Mouse (Mus musculus): Measurements from ENCODE around the gene Kifc5b. TPM values are rescaled to one million over a fixed set of nuclear protein-coding genes. Genes with fewer than 3 reads are reported as not detected.

Kifc5b gene
- polyA plus RNA-seq, 2 experiments, result 4.9 to 23.7 TPM

DNA sequence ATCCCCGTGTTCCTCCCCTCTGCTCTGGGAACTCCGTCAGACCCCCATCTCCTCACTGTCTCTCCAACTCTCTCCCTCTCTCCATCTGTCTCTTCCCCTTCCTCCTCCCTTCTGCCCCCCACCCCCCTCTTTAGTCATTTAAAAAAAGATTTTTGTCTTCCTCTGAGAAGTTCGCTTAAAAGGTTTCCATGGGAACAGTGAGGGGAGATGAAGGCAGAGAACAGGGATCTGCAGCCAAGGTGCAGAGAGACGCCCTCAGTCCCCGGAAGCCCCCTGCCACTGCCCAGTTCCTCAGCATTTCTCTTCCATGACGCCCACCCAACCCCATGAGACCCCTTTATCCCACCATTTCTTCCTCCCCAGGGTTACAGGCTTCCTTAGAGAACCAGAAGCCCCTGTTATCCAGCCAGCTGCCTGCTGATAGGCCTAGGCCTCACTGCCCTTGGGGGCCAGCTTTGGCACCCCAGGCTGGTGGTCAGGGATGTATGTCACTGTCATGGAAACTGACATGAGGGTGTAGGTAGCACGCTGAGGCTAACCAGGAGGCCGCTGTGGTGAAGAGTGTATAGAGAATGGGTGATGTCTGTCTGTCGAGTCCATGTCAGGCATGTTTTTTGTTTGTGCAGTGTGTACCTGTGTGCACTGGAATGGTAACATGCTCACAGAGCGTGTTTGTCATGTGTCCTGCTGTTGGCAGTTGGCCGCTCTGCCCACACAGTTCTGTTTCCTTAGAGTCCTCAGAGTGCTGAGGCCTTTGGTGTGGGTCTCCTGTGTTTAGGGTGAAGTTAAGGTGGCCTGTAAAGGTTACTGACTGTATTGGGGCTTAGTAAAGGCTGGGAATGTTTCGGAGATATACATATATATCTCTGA, 30.6 kb downstream of the Kifc5b start:
- Histone ChIP-seq H3K36me3 (ENCODE audit: control insufficient read depth, insufficient read depth, low read length) (no peaks in the 10 kb centered on the region), H3K9me3 (ENCODE audit: control insufficient read depth, low read length) (no peaks in the 10 kb centered on the region), H3K27me3 (ENCODE audit: control insufficient read depth, insufficient read depth, low read length) (no peaks in the 10 kb centered on the region), H3K9ac (ENCODE audit: low read depth, low read length, severe bottlenecking) (0 out of 2 replicates have a peak overlapping the region, but pooled peaks have one; percentile 58), H3K4me1 (ENCODE audit: control insufficient read depth, insufficient read depth, low read length) (peaks cover 64% of the 10 kb centered on the region), H3K4me3 (replicated peaks; ENCODE audit: low read length) (peak overlapping the region; percentile 43; the same call in 1 of the 2 replicates), H3K4me2 (replicated peaks; ENCODE audit: low read depth, low read length, severe bottlenecking) (peak overlapping the region; percentile 91), H3K27ac (replicated peaks; ENCODE audit: low read depth, low read length) (peak overlapping the region; percentile 74)
- DNase-seq (ENCODE audit: low spot score) (no peak), ATAC-seq (ENCODE audit: low FRiP score, low read depth) (no peak)
- WGBS, result 50% methylated on average over 12 of the region's 12 CpGs
- no peak for TF ChIP-seq POLR2A (IDR thresholded peaks at IDR 0.05; ENCODE audit: borderline replicate concordance, extremely low read depth, insufficient read depth, insufficient read length)

- Histone ChIP-seq H3K9ac (ENCODE audit: low read depth, low read length, severe bottlenecking) (peak overlapping the region; percentile 72), H3K4me2 (replicated peaks; ENCODE audit: low read depth, low read length, severe bottlenecking) (peak overlapping the region; percentile 94), H3K27ac (replicated peaks; ENCODE audit: low read depth, low read length) (peak overlapping the region; percentile 52), H3K4me3 (replicated peaks; ENCODE audit: low read length) (peak overlapping the region; percentile 64), H3K27me3 (ENCODE audit: control insufficient read depth, insufficient read depth, low read length) (no peaks in the 10 kb centered on the region), H3K36me3 (ENCODE audit: control insufficient read depth, insufficient read depth, low read length) (no peaks in the 10 kb centered on the region; the same call in 1 of the 2 replicates), H3K4me1 (ENCODE audit: control insufficient read depth, insufficient read depth, low read length) (peaks cover 69% of the 10 kb centered on the region), H3K9me3 (ENCODE audit: control insufficient read depth, low read length) (no peaks in the 10 kb centered on the region)
- no peak for TF ChIP-seq POLR2A (IDR thresholded peaks at IDR 0.05; ENCODE audit: borderline replicate concordance, extremely low read depth, insufficient read depth, insufficient read length)
- no peak for ATAC-seq (ENCODE audit: low FRiP score, low read depth)
- WGBS, result 0% methylated on average over 22 of the region's 87 CpGs
- no peak for DNase-seq (ENCODE audit: low spot score)
Measured at GRCm38 (mm10) chr17:26948316-26949050, 31.6 kb downstream of the Kifc5b start.

DNA sequence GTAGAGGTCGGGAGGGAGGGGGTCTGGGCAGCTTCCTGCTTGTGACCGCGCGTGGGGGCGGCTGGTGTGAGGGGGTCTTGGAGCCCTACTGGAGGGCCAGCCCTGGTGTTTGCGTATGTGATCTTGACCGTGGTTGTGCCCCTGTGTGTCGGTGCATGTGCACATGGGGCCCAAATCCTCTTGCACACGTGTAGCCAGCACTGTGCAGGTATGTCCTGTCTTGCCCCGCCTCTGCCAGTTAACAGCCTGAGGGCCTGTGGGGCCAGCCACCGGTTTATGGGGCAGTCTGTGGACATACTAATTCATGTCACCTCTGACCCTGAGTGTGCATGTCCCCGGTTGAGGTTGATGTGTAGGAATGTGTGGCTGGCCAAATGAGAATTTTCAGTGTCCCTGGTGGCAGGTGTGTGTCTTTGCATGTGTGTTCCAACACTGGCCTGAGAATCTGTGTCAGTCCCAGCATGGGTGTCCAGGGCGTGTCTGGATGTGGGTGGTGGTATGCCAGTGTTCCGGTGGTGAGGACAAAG, 32.2 kb downstream of the Kifc5b start:
- Histone ChIP-seq H3K27ac (replicated peaks; ENCODE audit: low read depth, low read length) (peak overlapping the region; percentile 52; the same call in 1 of the 2 replicates), H3K4me3 (replicated peaks; ENCODE audit: low read length) (peak overlapping the region; percentile 64), H3K27me3 (ENCODE audit: control insufficient read depth, insufficient read depth, low read length) (no peaks in the 10 kb centered on the region), H3K36me3 (ENCODE audit: control insufficient read depth, insufficient read depth, low read length) (no peaks in the 10 kb centered on the region; the same call in 1 of the 2 replicates), H3K4me1 (ENCODE audit: control insufficient read depth, insufficient read depth, low read length) (peaks cover 75% of the 10 kb centered on the region), H3K4me2 (replicated peaks; ENCODE audit: low read depth, low read length, severe bottlenecking) (peak overlapping the region; percentile 94), H3K9me3 (ENCODE audit: control insufficient read depth, low read length) (no peaks in the 10 kb centered on the region), H3K9ac (ENCODE audit: low read depth, low read length, severe bottlenecking) (peak overlapping the region; percentile 72)
- no peak for TF ChIP-seq POLR2A (IDR thresholded peaks at IDR 0.05; ENCODE audit: borderline replicate concordance, extremely low read depth, insufficient read depth, insufficient read length)
- WGBS, result 7% methylated on average over 13 of the region's 14 CpGs
- ATAC-seq (ENCODE audit: low FRiP score, low read depth) (no peak), DNase-seq (ENCODE audit: low spot score) (no peak)

DNA sequence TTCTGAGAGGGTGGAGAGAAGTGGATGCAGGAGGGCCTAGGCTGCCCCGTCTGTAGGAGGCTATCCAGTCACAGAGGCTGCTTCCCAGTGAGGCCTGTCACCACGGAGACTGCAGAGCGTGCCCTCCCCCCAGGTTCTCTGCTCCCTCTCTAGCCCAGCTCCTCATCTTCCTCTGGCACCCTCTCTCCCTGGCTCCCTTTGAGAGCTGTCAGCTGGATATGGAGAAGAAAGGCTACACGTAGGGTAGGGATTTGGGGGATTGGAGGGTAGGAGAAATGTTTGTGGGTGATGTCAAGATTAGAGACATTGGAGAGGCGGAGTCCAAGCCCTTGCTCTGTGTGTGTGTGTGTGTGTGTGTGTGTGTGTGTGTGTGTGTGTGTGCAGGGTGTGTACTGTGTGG, 33.0 kb downstream of the Kifc5b start:
- DNase-seq (ENCODE audit: low spot score) (no peak), ATAC-seq (ENCODE audit: low FRiP score, low read depth) (no peak)
- 48% methylated on average over 5 of the region's 5 CpGs for WGBS
- Histone ChIP-seq H3K9me3 (ENCODE audit: control insufficient read depth, low read length) (no peaks in the 10 kb centered on the region), H3K36me3 (ENCODE audit: control insufficient read depth, insufficient read depth, low read length) (peaks cover 4% of the 10 kb centered on the region), H3K27me3 (ENCODE audit: control insufficient read depth, insufficient read depth, low read length) (no peaks in the 10 kb centered on the region), H3K9ac (ENCODE audit: low read depth, low read length, severe bottlenecking) (no peak overlapping the region), H3K4me3 (replicated peaks; ENCODE audit: low read length) (no peak overlapping the region), H3K4me1 (ENCODE audit: control insufficient read depth, insufficient read depth, low read length) (peaks cover 75% of the 10 kb centered on the region), H3K27ac (replicated peaks; ENCODE audit: low read depth, low read length) (0 out of 2 replicates have a peak overlapping the region, but pooled peaks have one; percentile 52), H3K4me2 (replicated peaks; ENCODE audit: low read depth, low read length, severe bottlenecking) (peak overlapping the region; percentile 94; the same call in 1 of the 2 replicates)
- no peak for TF ChIP-seq POLR2A (IDR thresholded peaks at IDR 0.05; ENCODE audit: borderline replicate concordance, extremely low read depth, insufficient read depth, insufficient read length)
